Mouse (Mus musculus) naive thymus-derived CD4-positive, alpha-beta T cell, adult 2 months (primary cell): ENCODE results near the gene Fam43b.
A peak's percentile ranks its signal among the peaks of the same experiment; 100 is the strongest.

Source experiments
- DNase-seq: peaks from one replicate; pipeline ENCODE4 v3.0.0-alpha.2; 2011; ENCODE audit warnings: low read depth

The Fam43b gene

DNA sequence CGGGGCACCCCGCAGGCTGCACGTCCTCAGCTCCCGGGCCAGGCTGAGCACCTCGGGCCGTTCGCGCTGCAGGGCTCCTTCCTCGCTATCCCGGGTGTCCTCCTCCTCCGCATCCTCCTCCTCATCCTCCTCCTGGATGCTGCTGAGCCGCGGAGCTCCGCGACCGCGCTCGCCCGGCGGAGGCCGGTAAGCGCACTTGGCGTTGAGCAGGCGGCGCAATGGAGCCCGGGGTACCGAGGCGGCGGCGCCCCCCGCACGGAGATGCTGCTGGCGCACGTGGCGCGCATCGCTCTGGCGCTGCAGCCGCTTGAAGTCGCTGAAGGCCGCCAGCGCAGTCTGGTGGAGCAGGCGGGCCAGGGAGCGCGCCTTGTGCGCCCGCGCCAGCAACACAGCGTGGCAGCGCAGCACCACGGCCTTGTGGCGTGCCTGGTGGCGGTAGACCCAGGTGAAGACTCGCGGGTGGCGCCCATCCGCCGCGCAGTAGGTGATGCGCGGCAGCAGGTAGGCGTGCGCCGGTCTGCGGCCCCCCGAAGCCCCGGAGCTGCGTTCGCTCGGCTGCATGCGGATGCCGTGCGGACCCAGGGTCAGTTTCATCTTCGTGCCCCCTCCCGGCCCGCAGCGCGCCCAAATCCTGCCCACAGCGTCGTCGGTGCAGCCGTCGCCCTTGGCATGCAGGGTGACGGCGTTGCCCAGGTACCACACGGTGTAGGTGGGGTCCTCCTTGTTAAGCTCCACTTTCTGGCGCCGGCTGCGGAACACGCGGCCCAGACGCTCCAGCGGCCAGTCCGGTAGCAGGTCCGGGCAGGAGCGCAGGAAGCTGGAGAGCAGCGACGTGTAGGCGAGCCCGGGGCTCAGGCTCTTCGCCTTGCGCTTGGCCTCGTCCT is 999 bp downstream of the Fam43b start:
- no peak for DNase-seq

DNA sequence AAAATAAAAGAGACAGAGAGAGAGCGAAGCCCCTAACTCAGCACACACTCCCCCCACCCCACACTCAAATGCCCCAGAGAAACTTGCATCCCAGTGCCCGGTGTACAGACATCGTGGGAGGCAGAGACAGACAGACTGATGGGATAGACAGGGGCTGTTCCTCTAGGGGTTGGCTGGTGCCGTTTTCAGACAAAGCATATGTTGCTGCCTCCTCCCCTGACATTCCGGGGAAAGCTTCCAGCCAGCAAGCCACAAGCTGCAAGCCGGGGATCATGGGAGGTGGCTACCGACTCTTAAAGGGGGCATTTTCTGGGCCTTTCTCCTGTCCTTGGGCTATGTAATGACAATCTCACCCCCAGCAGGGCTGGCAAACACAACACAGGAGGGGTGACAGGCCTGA is 2.6 kb downstream of the Fam43b start:
- DNase-seq = no peak

DNA sequence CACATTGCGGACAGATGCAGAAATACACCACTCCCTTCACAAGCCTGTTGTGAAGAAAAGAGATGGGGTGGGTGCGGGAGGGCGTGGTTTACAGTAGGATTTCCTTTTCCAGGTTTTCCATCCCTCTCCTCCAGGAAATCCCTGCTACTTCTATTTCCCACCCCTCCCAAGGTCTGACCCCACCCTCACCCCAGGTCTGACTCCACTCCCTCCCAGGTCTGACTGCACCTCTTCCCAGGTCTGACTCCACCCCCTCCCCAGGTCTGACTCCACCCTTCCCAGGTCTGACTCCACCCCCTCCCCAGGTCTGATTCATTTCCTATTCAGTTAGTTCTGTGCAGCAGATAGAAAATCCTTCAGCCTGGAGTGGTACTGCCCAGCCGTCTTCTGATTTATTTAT is 12.5 kb downstream of the Fam43b start:
- DNase-seq = no peak

DNA sequence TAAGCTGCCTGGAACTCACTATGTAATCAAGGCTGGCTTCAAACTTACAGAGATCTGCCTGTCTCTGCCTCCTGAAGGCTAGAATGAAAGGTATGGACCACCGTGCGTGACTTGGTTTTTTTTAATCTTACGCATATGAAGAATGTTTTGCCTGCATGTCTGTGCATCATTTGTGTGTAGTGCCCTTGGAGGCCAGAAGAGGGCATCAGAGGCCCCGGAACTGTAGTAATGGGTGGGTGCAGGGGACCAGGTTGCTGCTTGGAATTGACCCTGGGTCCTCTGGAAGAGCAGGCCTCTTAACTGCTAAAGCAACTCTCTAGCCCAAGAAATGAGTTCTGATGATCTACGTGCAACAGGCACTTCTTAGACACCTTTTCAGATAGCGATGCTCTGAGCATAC is 13.9 kb downstream of the Fam43b start:
- no peak for DNase-seq

DNA sequence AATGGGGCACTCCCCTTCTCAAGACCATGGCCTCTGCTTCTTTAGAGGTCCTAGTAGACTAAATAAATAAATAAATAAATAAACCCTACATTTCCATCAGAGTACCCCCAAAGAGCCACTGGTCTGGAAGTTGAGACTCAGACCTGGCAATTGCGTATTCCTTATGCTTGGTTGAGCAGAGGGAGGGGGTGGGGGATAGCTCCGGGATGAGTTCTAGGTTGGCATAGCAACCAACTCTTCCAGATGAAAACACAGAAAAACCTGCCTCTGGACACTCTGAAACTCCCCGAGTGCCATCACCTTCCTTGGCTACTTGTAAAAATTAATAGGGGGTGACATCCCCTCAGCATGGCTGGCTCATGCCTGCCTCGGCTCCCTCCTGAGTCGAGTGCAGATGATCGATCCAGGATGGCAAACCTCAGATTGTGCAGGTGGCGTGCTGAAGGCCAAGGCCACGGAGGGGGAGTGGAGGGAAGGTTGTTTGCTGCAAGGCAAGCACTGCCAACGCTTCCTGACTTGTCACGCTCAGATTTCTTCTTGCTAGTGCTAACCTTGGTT is 16.1 kb downstream of the Fam43b start:
- DNase-seq = no peak

DNA sequence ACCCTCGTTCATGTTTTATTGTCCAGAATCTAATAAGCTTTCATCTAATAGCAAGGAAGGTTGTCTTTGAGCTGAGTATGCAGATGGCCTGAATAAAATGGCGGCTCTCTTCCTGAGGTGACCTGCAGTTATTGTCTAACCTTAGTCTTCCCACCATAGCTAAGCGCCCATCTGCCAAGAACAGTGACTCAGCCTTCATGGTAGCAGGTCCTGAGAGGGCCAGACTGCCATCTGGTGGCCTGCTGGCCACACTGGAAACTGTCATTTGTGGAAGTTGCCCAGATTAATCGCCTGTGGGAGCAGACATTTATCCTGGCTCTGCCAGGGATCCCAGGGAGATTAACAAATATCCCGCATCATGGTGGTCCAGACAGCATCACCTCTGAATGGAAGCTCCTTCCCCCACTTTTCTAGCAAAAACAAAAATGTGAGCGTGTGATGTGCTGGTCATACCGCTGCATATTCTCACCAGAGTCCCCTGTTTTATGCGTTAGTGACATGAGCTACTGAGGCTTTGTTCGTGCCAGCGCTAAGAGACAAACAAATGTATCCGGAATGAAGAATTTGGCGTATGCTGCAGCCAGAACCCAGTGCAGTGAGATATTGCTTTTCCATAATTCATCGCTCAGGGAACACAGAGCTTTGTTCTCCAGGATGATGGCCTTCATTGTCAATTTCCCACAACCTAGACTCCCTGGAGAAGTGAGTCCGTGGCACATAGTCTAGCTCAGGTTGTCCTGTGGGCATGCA is 17.1 kb downstream of the Fam43b start:
- peak; percentile 7 for DNase-seq

DNA sequence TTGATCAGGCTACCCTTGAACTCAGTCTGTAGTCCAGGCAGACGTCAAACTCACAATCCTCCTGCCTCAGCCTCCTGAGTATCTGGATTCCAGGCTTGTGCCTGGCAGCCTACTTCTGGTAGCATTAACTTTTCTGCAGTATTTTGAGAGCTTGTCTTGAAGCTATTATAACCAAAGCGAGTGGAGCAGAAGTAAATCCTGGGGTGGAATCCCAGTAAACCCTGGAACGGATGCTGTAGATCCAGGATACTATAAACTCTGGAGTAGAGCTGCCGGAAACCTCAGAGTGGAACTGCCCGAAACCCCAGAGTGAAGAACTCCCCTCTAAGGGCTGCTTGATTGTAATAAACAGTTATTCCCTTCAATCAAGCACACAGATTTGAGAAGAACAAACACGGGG is 18.8 kb downstream of the Fam43b start:
- no peak for DNase-seq

DNA sequence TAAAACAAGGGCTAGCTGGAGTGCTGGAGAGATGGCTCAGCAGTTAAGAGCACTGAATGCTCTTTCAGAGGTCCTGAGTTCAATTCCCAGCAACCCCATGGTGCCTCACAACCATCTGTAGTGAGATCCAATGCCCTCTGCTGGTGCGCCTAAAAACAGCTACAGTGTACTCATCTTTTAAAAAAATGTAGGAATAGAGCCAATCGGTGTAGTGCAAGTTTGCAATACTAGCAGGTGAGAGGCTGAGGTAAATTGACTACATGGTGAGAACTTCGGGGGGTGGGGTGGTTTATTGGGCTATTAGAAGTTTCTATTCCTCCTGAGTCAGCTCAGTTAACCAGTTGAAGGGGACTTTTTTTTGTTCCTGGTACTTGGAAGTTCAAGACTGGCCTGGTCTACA is 21.2 kb downstream of the Fam43b start:
- no peak for DNase-seq

DNA sequence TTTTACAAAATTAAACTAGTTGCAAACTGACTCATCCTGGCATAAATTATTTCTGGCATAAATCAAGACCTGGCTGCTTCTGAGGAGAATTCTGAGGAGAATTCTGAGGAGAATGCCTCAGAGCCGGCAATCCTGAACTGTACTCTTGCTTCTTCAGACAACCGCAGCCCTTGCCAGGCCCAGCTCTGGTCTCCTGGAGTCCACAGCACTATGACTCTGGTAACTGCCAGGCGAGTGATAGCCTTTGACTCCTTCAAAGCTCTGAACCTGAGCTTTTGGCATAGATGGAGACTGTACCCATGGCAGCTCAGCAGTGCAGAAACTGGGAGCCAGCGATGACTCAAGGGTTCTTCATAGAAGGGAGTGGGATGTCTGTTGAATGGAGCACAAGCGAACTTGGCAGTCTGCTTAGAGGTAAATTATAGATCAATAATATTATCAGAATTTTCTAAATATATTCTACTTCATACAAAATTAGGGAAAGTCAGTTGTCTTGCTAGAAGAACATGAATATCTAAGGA is 25.3 kb downstream of the Fam43b start:
- DNase-seq = no peak

DNA sequence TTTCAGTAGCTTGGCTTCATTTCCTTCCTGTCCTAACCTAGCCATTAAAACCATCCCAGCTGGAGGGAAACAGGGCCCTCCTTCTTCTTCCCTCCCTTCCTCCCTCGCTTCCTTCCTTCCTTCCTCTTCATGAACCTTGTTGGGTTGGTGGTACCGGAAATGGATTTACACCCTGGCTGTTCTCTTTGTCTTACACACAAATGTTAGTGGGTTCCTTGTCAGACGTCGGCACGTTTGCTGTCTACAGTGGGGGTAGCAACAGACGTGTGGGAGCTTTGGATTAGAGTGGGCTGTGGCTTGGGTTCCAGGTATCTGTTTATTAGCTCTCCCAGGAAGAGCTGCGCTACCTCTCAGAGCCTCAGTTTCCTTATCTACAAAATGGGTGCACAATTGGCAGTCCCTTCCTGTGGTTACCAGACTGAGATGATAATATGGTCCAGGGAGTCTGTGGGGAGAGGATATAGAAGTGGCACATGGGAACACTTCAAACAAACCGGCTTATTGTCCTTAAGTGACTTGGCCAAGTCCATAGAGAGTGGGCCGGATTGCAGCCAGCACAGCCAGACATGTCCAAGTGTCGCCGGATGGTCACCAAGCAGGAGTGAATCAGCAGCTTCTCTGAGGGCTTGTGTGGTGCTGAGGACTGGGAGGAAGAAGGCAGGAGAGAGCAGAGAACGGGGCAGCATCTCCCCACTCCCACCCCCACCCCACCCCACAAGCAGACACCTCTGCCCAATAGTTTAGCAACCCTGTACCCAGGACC is 27.6 kb downstream of the Fam43b start:
- DNase-seq = no peak

DNA sequence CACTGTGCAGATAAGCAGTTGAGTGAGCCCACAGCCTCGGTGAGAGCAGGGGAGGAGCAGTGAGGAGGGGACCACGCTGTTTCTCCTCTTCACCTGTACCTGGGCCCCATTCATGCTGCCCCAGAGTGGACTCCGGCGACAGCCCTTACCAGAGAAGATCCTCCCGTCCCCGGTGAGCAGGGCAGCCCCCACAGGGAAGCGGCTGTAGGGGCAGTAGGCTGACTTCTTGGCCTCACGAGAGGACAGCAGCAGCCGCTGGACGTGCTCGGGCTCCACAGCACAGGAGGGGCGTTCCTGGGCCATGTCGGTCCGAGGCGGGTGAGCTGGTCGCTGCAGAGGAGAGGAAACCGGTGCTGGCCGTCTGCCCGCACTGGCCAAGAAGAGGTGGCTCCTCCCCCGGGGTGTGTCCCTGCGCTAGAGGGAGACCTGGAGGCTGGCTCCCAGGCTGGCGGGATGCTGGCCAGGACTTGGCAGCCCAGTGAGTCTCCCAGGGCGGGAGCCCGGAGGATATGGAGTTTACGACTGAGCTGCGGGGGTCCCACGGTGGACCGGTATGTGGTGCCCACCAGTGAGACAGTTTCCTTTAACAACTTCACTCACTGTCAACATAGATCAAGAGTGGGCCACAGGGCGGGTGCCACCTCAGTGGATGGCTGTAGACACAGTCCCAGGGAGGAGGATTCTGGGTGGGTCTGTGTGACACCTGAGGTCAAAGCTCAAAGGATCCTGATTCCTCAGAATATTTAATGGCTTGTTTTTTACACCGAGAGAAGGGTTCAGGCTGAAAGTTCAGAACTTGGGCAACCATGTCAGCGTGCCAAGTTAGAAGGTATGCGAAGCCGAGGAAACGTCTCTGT is 28.5 kb downstream of the Fam43b start, which contains the start of gene Cda:
Gene Cda, minus strand, starts transcription at position 352 of the 857 bp plus-strand sequence.
- DNase-seq = no peak

DNA sequence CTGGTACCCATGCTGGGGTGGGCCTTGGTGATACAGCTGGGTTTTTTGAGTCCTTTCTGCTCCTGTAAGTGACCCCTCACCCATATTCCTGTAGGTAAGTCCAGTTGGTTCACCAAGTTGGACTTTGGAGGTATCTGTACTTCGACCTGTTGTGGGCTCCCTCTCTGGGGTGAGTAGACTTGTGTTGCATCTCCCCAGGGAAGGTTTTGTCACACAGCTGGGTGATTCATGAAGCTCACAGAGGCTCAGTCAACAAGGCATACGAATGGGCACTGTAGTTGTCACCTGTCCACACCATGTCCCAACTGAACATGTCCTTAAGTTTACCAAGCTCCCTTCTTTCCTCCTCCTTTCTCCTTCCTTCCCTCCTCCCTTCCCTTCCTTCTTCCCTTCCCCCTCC is 29.8 kb downstream of the Fam43b start:
- DNase-seq = no peak

DNA sequence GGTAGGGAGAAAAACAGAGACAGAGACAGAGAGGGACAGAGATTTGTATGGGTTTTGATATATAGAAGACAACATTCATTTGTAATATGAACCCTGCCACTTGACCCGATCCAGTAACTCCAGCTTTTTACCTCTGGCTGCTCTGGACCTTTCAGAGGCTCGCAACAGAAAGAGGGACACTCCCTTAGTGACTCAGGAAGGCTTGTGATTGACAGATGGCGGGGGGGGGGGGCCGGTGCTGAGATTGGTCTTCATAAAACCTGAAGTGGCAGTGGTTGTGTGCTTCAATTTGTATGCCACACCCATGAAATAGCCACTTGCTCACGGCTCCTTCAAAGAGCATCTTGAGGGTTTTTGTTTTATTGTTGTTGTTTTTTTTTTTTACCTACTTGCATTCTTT is 32.8 kb downstream of the Fam43b start:
- DNase-seq = no peak

DNA sequence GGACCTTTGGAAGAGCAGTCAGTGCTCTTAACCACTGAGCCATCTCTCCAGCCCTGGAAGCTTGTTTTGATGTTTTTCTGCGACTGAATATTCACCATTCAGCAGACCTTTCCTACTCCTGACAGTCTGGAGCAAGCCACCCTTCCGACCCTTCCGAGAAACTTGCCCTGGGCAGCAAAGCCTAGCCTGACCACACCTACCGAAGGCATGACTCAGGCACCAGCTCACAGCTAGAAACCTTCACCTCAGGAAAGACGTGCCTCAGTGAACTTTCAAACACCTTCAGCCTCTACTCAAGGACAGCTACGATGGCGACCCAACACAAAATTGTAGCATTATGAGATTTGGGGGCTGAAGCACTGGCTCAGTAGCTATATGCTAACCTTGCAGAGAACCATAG is 33.4 kb downstream of the Fam43b start:
- DNase-seq = no peak

DNA sequence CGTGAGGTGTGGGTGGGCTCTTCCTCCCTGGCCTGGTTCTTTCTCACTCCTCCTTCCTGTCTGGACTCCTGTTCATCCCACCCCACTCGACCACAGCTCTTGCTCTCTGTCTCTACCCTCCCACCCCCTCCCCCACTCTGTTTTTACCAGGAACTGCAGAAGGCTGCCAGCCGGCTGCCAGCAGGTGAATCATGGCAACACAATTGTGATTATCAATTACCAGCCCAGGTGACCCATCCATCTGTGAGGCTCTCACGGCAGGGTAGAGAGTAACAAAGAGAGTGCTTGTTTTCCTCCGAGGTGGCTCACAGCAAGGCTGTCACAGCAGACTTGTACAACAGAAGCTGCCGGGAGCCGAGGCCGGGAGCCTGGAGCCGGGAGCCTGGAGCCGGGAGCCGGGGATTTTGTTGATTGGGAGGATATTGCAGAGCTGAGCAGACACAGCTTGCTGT is 34.9 kb downstream of the Fam43b start:
- DNase-seq = no peak

DNA sequence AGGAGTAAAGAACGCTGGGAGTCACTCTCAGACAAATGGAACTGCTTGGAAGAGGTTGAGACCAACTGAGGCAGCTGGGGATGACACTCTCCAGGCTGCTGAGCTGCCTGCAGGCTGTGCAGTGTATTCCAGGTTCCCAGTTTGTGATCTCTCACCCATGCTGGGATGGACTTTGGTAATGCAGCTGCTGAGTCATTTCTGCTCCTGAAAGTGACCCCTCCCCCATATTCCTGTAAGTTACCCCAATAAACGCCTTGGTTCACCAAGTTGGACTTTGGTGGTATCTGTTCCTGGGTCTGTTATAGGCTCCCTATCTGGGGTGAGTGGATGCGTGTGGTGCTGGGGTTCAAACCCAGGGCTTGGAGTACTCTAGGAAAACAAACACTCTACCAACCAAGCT is 38.2 kb downstream of the Fam43b start:
- DNase-seq = no peak

DNA sequence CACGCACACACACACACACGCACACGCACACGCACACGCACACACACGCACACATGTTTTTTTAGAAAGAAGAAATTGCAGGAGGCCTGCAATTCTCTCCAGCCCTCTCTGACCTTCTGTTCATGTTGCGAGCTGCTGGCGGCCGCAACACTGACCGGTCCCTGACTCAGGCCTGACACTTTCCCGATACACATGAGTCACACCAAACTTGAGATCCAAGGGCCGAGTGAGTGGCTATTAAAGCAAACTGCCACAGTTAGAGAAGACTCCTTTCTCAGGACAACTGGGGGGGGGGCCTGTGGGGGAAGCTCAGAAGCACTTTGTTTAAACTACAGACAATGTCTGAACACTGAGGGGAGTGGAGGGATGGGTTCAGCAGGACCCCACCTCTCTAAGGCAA is 39.8 kb downstream of the Fam43b start:
- no peak for DNase-seq

DNA sequence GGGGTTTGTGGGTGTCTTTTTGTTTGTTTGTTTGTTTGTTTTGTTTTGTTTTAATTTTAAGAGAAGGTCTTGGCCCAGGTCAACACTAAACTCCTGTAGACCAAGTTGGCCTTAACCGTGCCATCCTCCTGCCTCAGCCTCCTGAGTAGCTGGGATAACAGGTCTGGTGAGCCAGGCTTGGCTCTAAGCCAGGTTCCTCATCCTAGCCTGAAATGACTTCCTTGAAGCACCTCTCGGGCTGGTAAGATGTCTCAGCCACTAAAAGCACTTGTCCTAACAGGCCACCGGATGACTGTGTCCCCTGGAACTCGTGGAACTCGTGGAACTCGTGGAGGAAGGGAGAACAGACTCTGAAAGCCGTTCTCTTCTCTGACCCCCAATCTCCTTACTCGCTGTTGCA is 40.2 kb downstream of the Fam43b start:
- no peak for DNase-seq

DNA sequence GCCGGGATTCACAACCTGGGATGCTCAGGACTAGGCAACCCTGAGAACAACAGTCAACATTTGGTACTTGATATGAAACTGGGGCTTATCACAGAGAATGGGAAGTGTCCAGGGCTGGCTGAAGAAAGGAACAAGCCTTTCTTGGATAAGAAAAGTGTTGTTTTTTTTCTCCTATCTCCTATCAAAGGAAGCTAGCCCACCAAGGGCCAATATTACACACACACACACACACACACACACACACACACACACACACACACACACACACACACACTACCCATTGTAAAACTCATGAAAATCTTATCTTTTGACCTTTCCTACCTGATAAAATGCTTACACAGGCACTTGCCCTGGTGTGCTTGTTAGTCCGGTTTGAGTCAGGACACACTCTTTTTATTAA is 40.8 kb downstream of the Fam43b start:
- DNase-seq = no peak

DNA sequence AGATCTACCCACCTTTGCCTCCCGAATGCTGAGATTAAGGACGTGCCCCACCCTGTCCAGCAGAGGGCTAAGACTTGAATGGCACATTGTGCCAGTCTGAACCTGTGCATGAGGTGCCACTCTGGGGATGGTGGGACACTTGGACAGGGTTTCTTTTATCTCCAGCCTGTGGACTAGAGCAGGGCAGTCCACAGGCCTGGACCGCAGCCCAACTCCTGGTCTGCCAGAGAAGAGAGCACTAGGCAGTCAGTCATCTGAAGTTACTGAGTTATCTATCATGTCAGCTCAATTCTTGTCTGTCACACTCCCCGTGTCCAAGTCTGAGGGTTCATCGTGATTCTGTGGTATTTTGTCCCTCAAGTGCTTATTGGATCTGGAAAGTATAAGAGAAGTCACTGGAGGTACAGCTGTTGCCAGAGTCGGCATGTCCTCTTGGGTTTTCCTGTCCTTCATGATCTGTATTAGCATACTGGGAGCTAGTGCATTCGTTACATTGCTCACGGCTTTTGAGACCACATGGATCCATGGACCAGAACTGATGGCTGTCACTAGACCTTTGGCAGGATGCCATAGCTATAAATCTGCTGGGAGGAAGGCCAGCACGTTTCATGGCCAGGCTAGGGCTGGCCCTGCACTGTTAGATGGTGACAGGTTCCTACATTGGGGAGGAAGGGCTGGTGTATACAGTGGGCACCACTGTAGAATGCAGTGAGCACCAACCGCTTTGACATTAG is 42.7 kb downstream of the Fam43b start:
- DNase-seq = no peak
